Mouse (Mus musculus): ENCODE measurements around the gene Serinc2.

DNA sequence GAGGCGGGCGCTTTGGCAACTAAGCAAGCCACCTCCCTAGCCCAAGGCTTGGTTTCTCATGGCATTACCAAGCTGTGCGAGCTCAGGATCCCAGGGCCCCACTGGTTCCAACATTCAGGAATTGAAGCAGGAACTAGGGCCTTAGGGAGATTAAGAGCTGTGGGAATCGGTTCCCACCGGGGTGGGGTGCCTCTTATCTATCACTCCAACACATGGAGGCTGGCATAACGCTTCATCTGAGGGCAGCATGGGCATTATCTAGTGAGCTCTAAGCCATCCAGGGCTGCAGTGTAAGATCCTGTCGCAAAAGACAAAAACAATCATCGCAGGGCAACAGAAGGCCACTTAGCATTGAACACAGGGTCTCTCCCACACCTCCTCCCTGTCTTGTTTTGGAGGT lies 15.5 kb upstream of the Serinc2 start:
- TF ChIP-seq CTCF (IDR thresholded peaks at IDR 0.05; ENCODE audit: control insufficient read depth, insufficient read depth, insufficient read length) (no peak), FOSL1 (IDR thresholded peaks at IDR 0.05; ENCODE audit: insufficient read depth, low read length, poor library complexity, severe bottlenecking) (no peak)

Measured in C2C12 (cell line).